Mouse (Mus musculus) CH12.LX (cell line): ENCODE measurements at regions not wholly inside any gene's neighbourhood (a gene's known extent, or its start where the extent isn't known, plus 50 kb on each side); places are given as distances from the start of the nearest gene placed in this dataset.

ENCODE experiments used
- DNase-seq: peaks from one replicate; pipeline ENCODE4 v3.0.0-alpha.2; 2013; ENCODE audit errors: extremely low read depth
- H3K27ac ChIP-seq: 2 replicates; pipeline ENCODE4 v1.5.1; 2012; ENCODE audit warnings: low read depth, mild to moderate bottlenecking, control low read depth, moderate library complexity; ENCODE audit not compliant: insufficient read depth
- H3K27me3 ChIP-seq: replicated peaks from 2 replicates; pipeline ENCODE3; 2012; ENCODE audit warnings: inconsistent platforms
- H3K36me3 ChIP-seq, 2 experiments: replicated peaks in 1 of 2; 2 replicates each; pipeline versions ENCODE3 to v1.6.1; 2012; ENCODE audit warnings: inconsistent platforms in 1 of 2, low read length in 1 of 2, mild to moderate bottlenecking in 1 of 2, mixed read lengths in 1 of 2, moderate library complexity in 1 of 2; ENCODE audit not compliant: control insufficient read depth in 1 of 2, insufficient read depth in 1 of 2
- H3K4me1 ChIP-seq, 2 experiments: 2 replicates each; pipeline ENCODE4 v1.6.1; 2012; ENCODE audit warnings: inconsistent platforms in 1 of 2, moderate library complexity in 1 of 2; ENCODE audit not compliant: insufficient read depth in 2 of 2, control insufficient read depth in 1 of 2
- H3K4me2 ChIP-seq: 2 replicates; pipeline ENCODE4 v1.6.1; 2012; ENCODE audit warnings: low read depth, mild to moderate bottlenecking, control low read depth; ENCODE audit not compliant: poor library complexity, insufficient read depth, severe bottlenecking
- H3K4me3 ChIP-seq, 3 experiments: fragments of 150-350 bp in 1 of 3; sonication (generic) in 1 of 3; replicated peaks in 1 of 3; 2 replicates each; pipeline versions ENCODE3 to v1.5.1; 2011 to 2012; ENCODE audit warnings: low read depth in 2 of 3, low read length in 2 of 3, mild to moderate bottlenecking in 2 of 3, moderate library complexity in 2 of 3, control low read depth in 1 of 3, improper control_type of control experiment in 1 of 3, inconsistent platforms in 1 of 3, mixed read lengths in 1 of 3; ENCODE audit not compliant: poor library complexity in 1 of 3
- H3K79me2 ChIP-seq: replicated peaks from 2 replicates; pipeline ENCODE4 v1.6.1; 2012; ENCODE audit warnings: mild to moderate bottlenecking, moderate library complexity; ENCODE audit not compliant: control insufficient read depth, poor library complexity, insufficient read depth, severe bottlenecking; ENCODE audit errors: extremely low read depth
- H3K9ac ChIP-seq: 2 replicates; pipeline ENCODE4 v1.6.1; 2012; ENCODE audit warnings: low read depth, mild to moderate bottlenecking, control low read depth, moderate library complexity; ENCODE audit not compliant: insufficient read depth
- H3K9me3 ChIP-seq: replicated peaks from 2 replicates; pipeline ENCODE3; 2012; ENCODE audit warnings: low read length, inconsistent platforms, mixed read lengths
- BHLHE40 ChIP-seq: IDR thresholded peaks from 2 replicates; pipeline ENCODE4 v1.6.1; 2011; ENCODE audit warnings: mild to moderate bottlenecking, low read depth, low read length, improper control_type of control experiment
- CHD1 ChIP-seq: IDR thresholded peaks from 2 replicates; pipeline ENCODE4 v1.6.1; 2012; ENCODE audit warnings: low read depth, low read length, improper control_type of control experiment, inconsistent platforms
- E2F4 ChIP-seq: IDR thresholded peaks from 2 replicates; pipeline ENCODE4 v1.6.1; 2011; ENCODE audit warnings: low read depth, low read length, improper control_type of control experiment; ENCODE audit not compliant: insufficient replicate concordance
- ELF1 ChIP-seq: IDR thresholded peaks from 2 replicates; pipeline ENCODE4 v1.6.1; 2014; ENCODE audit warnings: low read depth, mild to moderate bottlenecking, inconsistent platforms, low read length, improper control_type of control experiment
- EP300 ChIP-seq: IDR thresholded peaks from 2 replicates; pipeline ENCODE4 v1.6.1; 2011; ENCODE audit warnings: low read length, improper control_type of control experiment
- ETS1 ChIP-seq: conservative IDR thresholded peaks from 2 replicates; pipeline ENCODE4 v1.6.1; 2012; ENCODE audit warnings: low read depth, mild to moderate bottlenecking, inconsistent platforms, low read length, improper control_type of control experiment, moderate library complexity
- IRF4 ChIP-seq: IDR thresholded peaks from 2 replicates; pipeline ENCODE4 v1.6.1; 2014; ENCODE audit warnings: low read depth, mild to moderate bottlenecking, inconsistent platforms, low read length, improper control_type of control experiment
- JUND ChIP-seq: conservative IDR thresholded peaks from 2 replicates; pipeline ENCODE4 v1.6.1; 2011; ENCODE audit warnings: low read depth, low read length, improper control_type of control experiment
- KAT2A ChIP-seq: IDR thresholded peaks from 2 replicates; pipeline ENCODE4 v1.6.1; 2012; ENCODE audit warnings: low read length, improper control_type of control experiment, inconsistent platforms; ENCODE audit not compliant: insufficient replicate concordance
- MAX ChIP-seq: IDR thresholded peaks from 2 replicates; pipeline ENCODE4 v1.6.1; 2011; ENCODE audit warnings: low read length, improper control_type of control experiment
- MAZ ChIP-seq: IDR thresholded peaks from 2 replicates; pipeline ENCODE4 v1.6.1; 2012; ENCODE audit warnings: low read depth, mild to moderate bottlenecking, inconsistent platforms, low read length, improper control_type of control experiment, moderate library complexity
- MEF2A ChIP-seq: IDR thresholded peaks from 2 replicates; pipeline ENCODE4 v1.6.1; 2014; ENCODE audit warnings: low read depth, mild to moderate bottlenecking, inconsistent platforms, low read length, improper control_type of control experiment, borderline replicate concordance
- NELFE ChIP-seq: IDR thresholded peaks from 2 replicates; pipeline ENCODE4 v1.6.1; 2011; ENCODE audit warnings: low read depth, low read length, improper control_type of control experiment
- NRF1 ChIP-seq: IDR thresholded peaks from 2 replicates; pipeline ENCODE4 v1.6.1; 2014; ENCODE audit warnings: low read depth, mild to moderate bottlenecking, inconsistent platforms, low read length, improper control_type of control experiment, moderate library complexity
- PAX5 ChIP-seq: IDR thresholded peaks from 2 replicates; pipeline ENCODE4 v1.6.1; 2012; ENCODE audit warnings: low read length, inconsistent platforms, mixed read lengths
- POLR2A ChIP-seq: IDR thresholded peaks from 2 replicates; pipeline ENCODE4 v1.6.1; 2011; ENCODE audit warnings: low read depth, mild to moderate bottlenecking, improper control_type of control experiment, low read length
- TBP ChIP-seq: conservative IDR thresholded peaks from 2 replicates; pipeline ENCODE4 v1.6.1; 2011; ENCODE audit warnings: low read depth, low read length, improper control_type of control experiment
- UBTF ChIP-seq: IDR thresholded peaks from 2 replicates; pipeline ENCODE4 v1.6.1; 2012; ENCODE audit warnings: low read depth, mild to moderate bottlenecking, inconsistent platforms, low read length, improper control_type of control experiment, moderate library complexity
- USF1 ChIP-seq: IDR thresholded peaks from 2 replicates; pipeline ENCODE4 v1.6.1; 2014; ENCODE audit warnings: low read depth, mild to moderate bottlenecking, inconsistent platforms, low read length, improper control_type of control experiment
- USF2 ChIP-seq: conservative IDR thresholded peaks from 2 replicates; pipeline ENCODE4 v1.6.1; 2011; ENCODE audit warnings: low read depth, low read length, improper control_type of control experiment
- dilution Hi-C: fragments of 300-500 bp; cut with MboI; formaldehyde crosslinking; loops from 2 replicates; pipeline ENCODE4 v1.14.3; 2020; ENCODE audit warnings: low sequenced_read_pairs; ENCODE audit not compliant: extremely low pct_unique_long_range_greater_than_20kb, extremely low pct_ligation_motif_present
- in situ Hi-C: fragments of 300-500 bp; cut with MboI; formaldehyde crosslinking; loops from 3 replicates; pipeline ENCODE4 v1.14.3; 2019; ENCODE audit warnings: low sequenced_read_pairs, low pct_ligation_motif_present, low pct_unique_long_range_greater_than_20kb, mixed read lengths

DNA sequence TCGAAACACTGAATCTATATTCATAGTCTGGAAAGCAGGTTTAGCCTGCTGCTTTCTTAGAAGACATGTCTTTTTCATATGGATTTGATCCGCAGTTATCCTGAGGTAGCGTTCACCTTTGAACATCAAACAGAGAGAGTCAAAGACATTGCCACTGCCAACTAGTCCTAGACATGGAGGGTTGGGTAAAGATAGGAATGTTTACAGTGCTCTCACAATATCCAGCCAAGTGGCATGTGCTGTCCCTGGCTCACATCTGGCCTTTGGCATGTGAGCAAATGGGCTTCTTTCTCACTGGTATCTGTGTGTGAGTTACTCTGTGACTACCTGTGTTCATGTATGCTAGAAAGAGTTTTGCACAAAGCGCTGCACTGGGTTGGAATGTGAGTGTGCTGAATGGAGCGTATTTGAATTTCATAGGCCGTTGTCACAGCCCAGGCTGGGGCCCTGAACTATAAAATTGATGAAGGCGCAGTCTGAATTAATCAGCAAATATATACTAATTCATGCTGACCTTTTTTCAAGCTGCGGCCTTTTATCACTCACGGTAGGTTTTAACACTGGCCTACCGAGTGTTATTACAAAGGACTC, 280.8 kb downstream of the En1 start:
- Histone ChIP-seq H3K27ac (no peak overlapping the region), H3K4me3 (no peak overlapping the region), H3K27me3 (no peaks in the 10 kb centered on the region), H3K4me1 (0 out of 4 replicates have a peak, but pooled peaks cover 0 to 6% of the 10 kb centered on the region in 2 experiments), H3K4me2 (no peak overlapping the region), H3K36me3 (no peaks in the 10 kb centered on the region), H3K79me2 (no peaks in the 10 kb centered on the region), H3K9ac (no peak overlapping the region), H3K9me3 (no peaks in the 10 kb centered on the region)
- no peak for TF ChIP-seq KAT2A
- TF ChIP-seq UBTF, result no peak
- TF ChIP-seq POLR2A, result no peak
- no peak for TF ChIP-seq MAZ
- TF ChIP-seq E2F4, result no peak
- TF ChIP-seq CHD1, result no peak
- no peak for TF ChIP-seq BHLHE40
- TF ChIP-seq PAX5, result no peak
- DNase-seq, result no peak
- in situ Hi-C loops (no loop called here), dilution Hi-C loops (no loop called here)

DNA sequence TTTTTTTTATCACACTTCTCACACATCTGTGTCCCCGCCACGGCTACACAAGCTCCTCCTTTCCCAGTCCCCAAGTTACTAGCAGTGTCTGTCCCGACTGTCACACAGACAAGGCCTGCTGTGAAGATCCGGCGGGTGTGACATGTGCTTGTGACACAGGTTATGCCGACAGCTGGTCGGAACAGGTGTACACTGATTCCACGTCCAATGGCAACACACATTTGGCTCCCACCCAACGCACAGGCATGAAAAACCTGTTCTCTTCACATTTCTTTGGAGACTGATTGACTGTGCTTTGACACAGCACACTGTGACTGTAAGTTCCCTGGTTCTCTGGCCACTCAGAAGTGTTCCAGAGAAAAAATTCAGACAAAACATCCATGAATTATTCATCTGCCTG, 281.4 kb downstream of the En1 start:
- Histone ChIP-seq H3K9me3 (no peaks in the 10 kb centered on the region), H3K9ac (no peak overlapping the region), H3K79me2 (no peaks in the 10 kb centered on the region), H3K36me3 (no peaks in the 10 kb centered on the region), H3K4me3 (no peak overlapping the region), H3K4me2 (no peak overlapping the region), H3K4me1 (0 out of 4 replicates have a peak, but pooled peaks cover 0 to 6% of the 10 kb centered on the region in 2 experiments), H3K27ac (no peak overlapping the region), H3K27me3 (no peaks in the 10 kb centered on the region)
- DNase-seq, result no peak
- TF ChIP-seq NRF1 (no peak), E2F4 (no peak), IRF4 (no peak), TBP (no peak)
- in situ Hi-C loops, result no loop called here
- dilution Hi-C loops, result no loop called here

DNA sequence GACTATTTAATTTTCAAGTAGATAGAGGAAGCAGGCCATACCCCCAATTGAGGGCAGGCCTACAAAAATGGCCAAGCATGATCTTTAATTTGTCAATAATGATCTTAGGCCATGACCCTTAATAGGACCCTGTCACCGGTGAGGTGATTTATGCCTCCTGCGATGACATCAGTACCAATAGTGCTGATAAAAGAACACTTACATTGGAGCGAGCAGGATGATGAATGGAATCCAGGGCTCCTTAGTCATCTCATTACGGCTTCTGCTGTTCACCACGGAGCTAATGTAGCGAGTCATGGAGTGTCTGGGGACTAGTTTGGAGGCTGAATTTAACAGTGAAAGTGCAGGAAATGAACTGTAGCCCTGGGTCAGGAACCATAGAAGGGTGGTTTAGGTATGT, 308.6 kb downstream of the En1 start:
- H3K9ac ChIP-seq, result no peak overlapping the region
- H3K9me3 ChIP-seq, result peaks cover 3% of the 10 kb centered on the region
- DNase-seq, result peak; percentile 2
- H3K4me3 ChIP-seq, result no peak overlapping the region
- no peaks in the 10 kb centered on the region for H3K27me3 ChIP-seq
- H3K36me3 ChIP-seq, result no peaks in the 10 kb centered on the region
- TF ChIP-seq USF1 (no peak), TBP (no peak), CHD1 (no peak), BHLHE40 (no peak), NRF1 (no peak), IRF4 (no peak), JUND (no peak), NELFE (no peak), MAX (no peak), KAT2A (no peak), EP300 (no peak), MEF2A (no peak), ELF1 (no peak), USF2 (no peak), ETS1 (no peak)
- no peak overlapping the region for H3K27ac ChIP-seq
- H3K4me1 ChIP-seq, result no peaks in the 10 kb centered on the region
- dilution Hi-C loops, result no loop called here
- H3K4me2 ChIP-seq, result no peak overlapping the region
- in situ Hi-C loops, result no loop called here
- no peaks in the 10 kb centered on the region for H3K79me2 ChIP-seq
